Mouse (Mus musculus) midbrain, embryonic 12.5 days (tissue): ENCODE results near the gene Ndufa8. TPM values are rescaled to one million over a fixed set of nuclear protein-coding genes. Genes with fewer than 3 reads are reported as not detected.

Source experiments
- ATAC-seq: fragments of 200-750 bp; cut with Nextera tagmentation; 2 replicates; pipeline ENCODE4 v1.8.0; 2017; ENCODE audit warnings: low read depth, moderate TSS enrichment, moderate library complexity; ENCODE audit not compliant: low FRiP score
- H3K27ac ChIP-seq: fragments of 300-500 bp; sonication (generic); replicated peaks from 2 replicates; pipeline ENCODE4 v1.5.1; 2016; ENCODE audit warnings: mild to moderate bottlenecking
- H3K27me3 ChIP-seq: fragments of 300-500 bp; sonication (generic); 2 replicates; pipeline ENCODE4 v1.6.1; 2016; ENCODE audit warnings: mild to moderate bottlenecking
- H3K36me3 ChIP-seq: fragments of 300-500 bp; sonication (generic); 2 replicates; pipeline ENCODE4 v1.6.1; 2016
- H3K4me1 ChIP-seq: fragments of 300-500 bp; sonication (generic); 2 replicates; pipeline ENCODE4 v1.6.1; 2016
- H3K4me2 ChIP-seq: fragments of 300-500 bp; sonication (generic); replicated peaks from 2 replicates; pipeline ENCODE4 v1.6.1; 2016; ENCODE audit warnings: mild to moderate bottlenecking, moderate library complexity
- H3K4me3 ChIP-seq: fragments of 300-500 bp; sonication (generic); 2 replicates; pipeline ENCODE4 v1.5.1; 2016; ENCODE audit warnings: mild to moderate bottlenecking
- H3K9ac ChIP-seq: fragments of 300-500 bp; sonication (generic); replicated peaks from 2 replicates; pipeline ENCODE4 v1.6.1; 2016; ENCODE audit warnings: mild to moderate bottlenecking, moderate library complexity
- H3K9me3 ChIP-seq: fragments of 300-500 bp; sonication (generic); 2 replicates; pipeline ENCODE4 v1.6.1; 2016; ENCODE audit warnings: mild to moderate bottlenecking
- WGBS: fragments of 180-500 bp; shearing (Covaris S2); methylation state at CpG from one replicate; pipeline ENCODE4 v1.1.7; 2016; 5-methylcytosine and 5-hydroxymethylcytosine counted together
- polyA plus RNA-seq: library from polyadenylated mRNA; unstranded; fragments of >200 nt; fragmentation: Nextera tagmentation; extraction: Ambion mirVana; gene quantifications from 2 replicates; pipeline ENCODE4 v1.2.1, GENCODE M21; 2016

The Ndufa8 gene
- polyA plus RNA-seq, 1 experiment from 2014 or later: 178 TPM

- 86% methylated on average over 11 of the region's 11 CpGs for WGBS
- Histone ChIP-seq H3K27me3 (no peaks in the 10 kb centered on the region), H3K27ac (no peak overlapping the region), H3K9ac (no peak overlapping the region), H3K4me2 (no peak overlapping the region), H3K4me1 (no peaks in the 10 kb centered on the region), H3K36me3 (peaks cover 43% of the 10 kb centered on the region), H3K9me3 (no peaks in the 10 kb centered on the region), H3K4me3 (no peak overlapping the region)
- ATAC-seq: no peak
Observed at GRCm38 (mm10) chr2:36035413-36036081, 13.7 kb downstream of the Ndufa8 start.

GRCm38 (mm10) chr2:36034898-36035297 lies 14.3 kb downstream of the Ndufa8 start:
- Histone ChIP-seq H3K27me3 (no peaks in the 10 kb centered on the region), H3K9me3 (no peaks in the 10 kb centered on the region), H3K4me2 (no peak overlapping the region), H3K9ac (no peak overlapping the region), H3K36me3 (peaks cover 43% of the 10 kb centered on the region), H3K27ac (no peak overlapping the region), H3K4me3 (no peak overlapping the region), H3K4me1 (no peaks in the 10 kb centered on the region)
- 90% methylated on average over 7 of the region's 7 CpGs for WGBS
- ATAC-seq: no peak

GRCm38 (mm10) chr2:36033966-36034365 lies 15.2 kb downstream of the Ndufa8 start:
- WGBS: 83% methylated on average over 7 of the region's 7 CpGs
- Histone ChIP-seq H3K4me2 (no peak overlapping the region), H3K9ac (no peak overlapping the region), H3K9me3 (no peaks in the 10 kb centered on the region), H3K4me1 (no peaks in the 10 kb centered on the region), H3K36me3 (peaks cover 36% of the 10 kb centered on the region), H3K4me3 (no peak overlapping the region), H3K27ac (no peak overlapping the region), H3K27me3 (no peaks in the 10 kb centered on the region)
- ATAC-seq: no peak

GRCm38 (mm10) chr2:36032884-36033283 lies 16.3 kb downstream of the Ndufa8 start:
- Histone ChIP-seq H3K27ac (no peak overlapping the region), H3K9me3 (no peaks in the 10 kb centered on the region), H3K4me2 (no peak overlapping the region), H3K9ac (no peak overlapping the region), H3K27me3 (no peaks in the 10 kb centered on the region), H3K4me3 (no peak overlapping the region), H3K36me3 (peaks cover 26% of the 10 kb centered on the region), H3K4me1 (no peaks in the 10 kb centered on the region)
- ATAC-seq: no peak
- 84% methylated on average over 7 of the region's 7 CpGs for WGBS

- Histone ChIP-seq H3K4me2 (no peak overlapping the region), H3K9ac (no peak overlapping the region)
- 76% methylated on average over 3 of the region's 3 CpGs for WGBS
Observed at GRCm38 (mm10) chr2:36023291-36023690, 25.9 kb downstream of the Ndufa8 start.

GRCm38 (mm10) chr2:36021385-36022159 lies 27.6 kb downstream of the Ndufa8 start:
- Histone ChIP-seq H3K4me2 (peak overlapping the region; percentile 56), H3K36me3 (no peaks in the 10 kb centered on the region), H3K27me3 (peaks cover 19% of the 10 kb centered on the region), H3K4me1 (peaks cover 6% of the 10 kb centered on the region; the same call in 1 of the 2 replicates), H3K27ac (no peak overlapping the region), H3K9me3 (no peaks in the 10 kb centered on the region), H3K9ac (0 out of 2 replicates have a peak overlapping the region, but pooled peaks have one; percentile 24), H3K4me3 (peak overlapping the region; percentile 30)
- 10% methylated on average over 30 of the region's 32 CpGs for WGBS
- peak; percentile 62 for ATAC-seq

More at GRCm38 (mm10) chr2:36023291-36023690, 25.9 kb downstream of the Ndufa8 start:
- Histone ChIP-seq H3K36me3 (no peaks in the 10 kb centered on the region), H3K4me3 (no peak overlapping the region), H3K27me3 (peaks cover 19% of the 10 kb centered on the region), H3K27ac (no peak overlapping the region), H3K9me3 (no peaks in the 10 kb centered on the region), H3K4me1 (peaks cover 6% of the 10 kb centered on the region; the same call in 1 of the 2 replicates)
- ATAC-seq: no peak

- WGBS: 74% methylated on average over 12 of the region's 12 CpGs
Observed at GRCm38 (mm10) chr2:36013010-36013409, 36.2 kb downstream of the Ndufa8 start.

GRCm38 (mm10) chr2:36011331-36011825 lies 37.8 kb downstream of the Ndufa8 start:
- H3K9ac ChIP-seq: peak overlapping the region; percentile 49
- no peak overlapping the region for H3K27ac ChIP-seq

More at GRCm38 (mm10) chr2:36013010-36013409, 36.2 kb downstream of the Ndufa8 start:
- Histone ChIP-seq H3K4me1 (peaks cover 16% of the 10 kb centered on the region), H3K4me2 (no peak overlapping the region), H3K9ac (no peak overlapping the region), H3K36me3 (no peaks in the 10 kb centered on the region), H3K27me3 (peaks cover 40% of the 10 kb centered on the region), H3K9me3 (no peaks in the 10 kb centered on the region), H3K27ac (no peak overlapping the region), H3K4me3 (no peak overlapping the region)
- ATAC-seq: no peak

GRCm38 (mm10) chr2:36010579-36010978 lies 38.6 kb downstream of the Ndufa8 start:
- ATAC-seq: no peak
- H3K4me2 ChIP-seq: peak overlapping the region; percentile 63

More at GRCm38 (mm10) chr2:36011331-36011825, 37.8 kb downstream of the Ndufa8 start:
- no peaks in the 10 kb centered on the region for H3K36me3 ChIP-seq
- H3K4me2 ChIP-seq: peak overlapping the region; percentile 63
- ATAC-seq: peak; percentile 27
- peak overlapping the region; percentile 47 for H3K4me3 ChIP-seq
- no peaks in the 10 kb centered on the region for H3K9me3 ChIP-seq
- peaks cover 40% of the 10 kb centered on the region for H3K27me3 ChIP-seq
- WGBS: under 1% methylated on average over 44 of the region's 44 CpGs
- peaks cover 16% of the 10 kb centered on the region for H3K4me1 ChIP-seq

GRCm38 (mm10) chr2:36009386-36009785 lies 39.8 kb downstream of the Ndufa8 start:
- peaks cover 16% of the 10 kb centered on the region for H3K4me1 ChIP-seq
- no peak overlapping the region for H3K4me3 ChIP-seq
- peak; percentile 53 for ATAC-seq
- no peaks in the 10 kb centered on the region for H3K36me3 ChIP-seq
- no peak overlapping the region for H3K4me2 ChIP-seq
- 22% methylated on average over 4 of the region's 4 CpGs for WGBS
- no peak overlapping the region for H3K27ac ChIP-seq
- H3K9me3 ChIP-seq: no peaks in the 10 kb centered on the region
- H3K9ac ChIP-seq: no peak overlapping the region
- H3K27me3 ChIP-seq: peaks cover 51% of the 10 kb centered on the region

More at GRCm38 (mm10) chr2:36010579-36010978, 38.6 kb downstream of the Ndufa8 start:
- H3K4me1 ChIP-seq: peaks cover 16% of the 10 kb centered on the region
- no peak overlapping the region for H3K27ac ChIP-seq
- no peaks in the 10 kb centered on the region for H3K36me3 ChIP-seq
- H3K4me3 ChIP-seq: peak overlapping the region; percentile 47; the same call in 1 of the 2 replicates
- peaks cover 43% of the 10 kb centered on the region for H3K27me3 ChIP-seq
- WGBS: 44% methylated on average over 8 of the region's 8 CpGs
- no peak overlapping the region for H3K9ac ChIP-seq
- H3K9me3 ChIP-seq: no peaks in the 10 kb centered on the region

- Histone ChIP-seq H3K27ac (no peak overlapping the region), H3K9me3 (no peaks in the 10 kb centered on the region), H3K36me3 (no peaks in the 10 kb centered on the region), H3K27me3 (peaks cover 47% of the 10 kb centered on the region), H3K4me2 (no peak overlapping the region), H3K4me3 (no peak overlapping the region), H3K4me1 (peaks cover 16% of the 10 kb centered on the region), H3K9ac (no peak overlapping the region)
- 29% methylated on average over 1 of the region's 1 CpGs for WGBS
- no peak for ATAC-seq
Observed at GRCm38 (mm10) chr2:36008071-36008470, 41.1 kb downstream of the Ndufa8 start.

- Histone ChIP-seq H3K27ac (no peak overlapping the region), H3K4me2 (no peak overlapping the region), H3K4me3 (no peak overlapping the region), H3K4me1 (peaks cover 4% of the 10 kb centered on the region; the same call in 1 of the 2 replicates), H3K9ac (no peak overlapping the region), H3K36me3 (no peaks in the 10 kb centered on the region), H3K9me3 (no peaks in the 10 kb centered on the region), H3K27me3 (peaks cover 14% of the 10 kb centered on the region)
- ATAC-seq: no peak
- WGBS: 31% methylated on average over 6 of the region's 6 CpGs
Observed at GRCm38 (mm10) chr2:36002188-36002587, 47.0 kb downstream of the Ndufa8 start.
